ENCODE assay signal across 16 mouse cellular contexts in the genomic region with DNA sequence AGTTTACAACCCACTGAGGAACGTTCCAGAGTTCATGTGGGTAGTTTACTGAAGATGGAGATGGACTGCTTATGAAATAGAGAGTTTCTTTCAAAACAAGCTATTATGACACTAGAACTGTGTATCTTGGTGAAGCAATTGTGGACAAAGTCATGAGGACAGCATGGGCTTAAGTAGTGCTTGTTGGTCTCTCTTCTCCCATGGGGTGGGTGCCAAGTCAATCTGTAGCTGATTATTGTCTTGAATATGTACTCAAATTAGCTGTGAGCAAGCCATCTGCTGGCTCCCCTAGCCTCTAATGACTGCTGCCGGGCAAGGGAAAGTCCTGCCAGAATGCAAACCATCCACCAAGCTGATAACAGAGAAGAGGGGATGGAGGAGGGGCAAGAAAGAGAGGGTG. TPM values are rescaled to one million over a fixed set of nuclear protein-coding genes. Genes with fewer than 3 reads are reported as not detected.
A peak's percentile ranks its signal among the peaks of the same experiment; 100 is the strongest.
DNase-seq lines count a peak whose midpoint lies in the region; ATAC-seq and TF ChIP-seq lines count a peak whose summit lies in the region.
"Had no signal": no experiment of that assay in that cellular context is flagged by ENCODE, and none has a peak within 500 bp of the region (broad histone marks: within the 10 kb centered on the region; RNA-seq: fewer than 3 reads in every experiment).

No protein-coding gene starts in this region.

- no peak for ATAC-seq in forebrain, embryonic 14.5 days
- no peak for ATAC-seq in kidney, embryonic 15.5 days (replicated peaks; ENCODE audit: low FRiP score)
- ATAC-seq in stomach, postnatal 0 days (ENCODE audit: low FRiP score, low TSS enrichment): no peak

- H3K9ac ChIP-seq in forebrain, embryonic 14.5 days (ENCODE audit: low read length): no peak overlapping the region
- no peak overlapping the region for H3K9ac ChIP-seq in kidney, embryonic 15.5 days
- H3K9ac ChIP-seq in stomach, postnatal 0 days (ENCODE audit: low read length): no peak overlapping the region
- H3K9ac ChIP-seq: hindbrain, embryonic 15.5 days; limb, embryonic 15.5 days; neural tube, embryonic 15.5 days had no signal

- TF ChIP-seq POLR2A in kidney, adult 2 months (IDR thresholded peaks at IDR 0.05; ENCODE audit: low read depth, low read length): no peak
- TF ChIP-seq POLR2A in small intestine, adult 2 months (IDR thresholded peaks at IDR 0.05; ENCODE audit: low read depth, low read length): no peak

- no peaks in the 10 kb centered on the region for H3K9me3 ChIP-seq in forebrain, embryonic 14.5 days (replicated peaks; ENCODE audit: control insufficient read depth, low read length)
- H3K9me3 ChIP-seq in forebrain, embryonic 10.5 days: no peaks in the 10 kb centered on the region
- no peaks in the 10 kb centered on the region for H3K9me3 ChIP-seq in kidney, embryonic 15.5 days (replicated peaks)
- no peaks in the 10 kb centered on the region for H3K9me3 ChIP-seq in stomach, postnatal 0 days (ENCODE audit: control insufficient read depth, low read length)
- H3K9me3 ChIP-seq: hindbrain, embryonic 15.5 days; limb, embryonic 15.5 days; neural tube, embryonic 15.5 days had no signal

- TF ChIP-seq EP300 in stomach, postnatal 0 days (optimal IDR thresholded peaks at IDR 0.05): no peak

- peak; percentile 33 for DNase-seq in forebrain, embryonic 14.5 days (ENCODE audit: low spot score)
- DNase-seq in forebrain, embryonic 10.5 days (ENCODE audit: extremely low spot score, low spot score): no peak
- DNase-seq in kidney, adult 2 months: no peak
- peak; percentile 39 for DNase-seq in retina, postnatal 1 day
- no peak for DNase-seq in retina, embryonic 14.5 days (ENCODE audit: low spot score)
- DNase-seq in stomach, postnatal 0 days (ENCODE audit: low spot score): no peak
- DNase-seq: embryo, embryonic 11 days; gastrocnemius, postnatal 25 days; kidney, postnatal 14 days; right cerebral cortex, postnatal 14 days; thymus, postnatal 36 days had no signal

- H3K36me3 ChIP-seq in forebrain, embryonic 14.5 days (ENCODE audit: control insufficient read depth, insufficient read depth, low read length): peaks cover 8% of the 10 kb centered on the region; the same call in 1 of the 2 replicates
- peaks cover 6% of the 10 kb centered on the region; the same call in 1 of the 2 replicates for H3K36me3 ChIP-seq in forebrain, embryonic 10.5 days (replicated peaks)
- H3K36me3 ChIP-seq in kidney, adult 2 months (ENCODE audit: control insufficient read depth, insufficient read depth, low read length): no peaks in the 10 kb centered on the region
- H3K36me3 ChIP-seq in kidney, embryonic 15.5 days: no peaks in the 10 kb centered on the region
- no peaks in the 10 kb centered on the region for H3K36me3 ChIP-seq in small intestine, adult 2 months (ENCODE audit: control insufficient read depth, insufficient read depth, low read length)
- no peaks in the 10 kb centered on the region for H3K36me3 ChIP-seq in stomach, postnatal 0 days (ENCODE audit: control insufficient read depth, insufficient read depth, low read length)
- H3K36me3 ChIP-seq: hindbrain, embryonic 15.5 days; limb, embryonic 15.5 days; neural tube, embryonic 15.5 days had no signal

- no peak for TF ChIP-seq CTCF in kidney, adult 2 months (conservative IDR thresholded peaks at IDR 0.05; ENCODE audit: insufficient read depth, insufficient read length, low read depth, low read length)
- no peak for TF ChIP-seq CTCF in small intestine, adult 2 months (IDR thresholded peaks at IDR 0.05; ENCODE audit: extremely low read depth, insufficient read length, insufficient replicate concordance, low read depth, low read length)
- no peak for TF ChIP-seq CTCF in stomach, postnatal 0 days (IDR thresholded peaks at IDR 0.05; ENCODE audit: low read depth)

- H3K27ac ChIP-seq in forebrain, embryonic 14.5 days (ENCODE audit: low read depth, low read length): no peak overlapping the region
- H3K27ac ChIP-seq in forebrain, embryonic 10.5 days: no peak overlapping the region
- H3K27ac ChIP-seq in kidney, adult 2 months (ENCODE audit: insufficient read depth, low read depth, low read length): peak overlapping the region; percentile 27
- H3K27ac ChIP-seq in kidney, embryonic 15.5 days: no peak overlapping the region
- H3K27ac ChIP-seq in small intestine, adult 2 months (ENCODE audit: insufficient read depth, low read depth, low read length): peak overlapping the region; percentile 34; the same call in 1 of the 2 replicates
- H3K27ac ChIP-seq in stomach, postnatal 0 days (replicated peaks): no peak overlapping the region
- H3K27ac ChIP-seq: hindbrain, embryonic 15.5 days; limb, embryonic 15.5 days; neural tube, embryonic 15.5 days had no signal

- H3K4me3 ChIP-seq in forebrain, embryonic 14.5 days (ENCODE audit: low read depth, low read length): no peak overlapping the region
- H3K4me3 ChIP-seq in forebrain, embryonic 10.5 days: no peak overlapping the region
- H3K4me3 ChIP-seq in kidney, adult 2 months (ENCODE audit: insufficient read depth, low read depth, low read length): no peak overlapping the region
- no peak overlapping the region for H3K4me3 ChIP-seq in kidney, embryonic 15.5 days (replicated peaks)
- no peak overlapping the region for H3K4me3 ChIP-seq in small intestine, adult 2 months (ENCODE audit: low read depth, low read length)
- H3K4me3 ChIP-seq in stomach, postnatal 0 days (ENCODE audit: low read depth, low read length): no peak overlapping the region
- H3K4me3 ChIP-seq: hindbrain, embryonic 15.5 days; limb, embryonic 15.5 days; neural tube, embryonic 15.5 days had no signal

- H3K27me3 ChIP-seq in forebrain, embryonic 14.5 days (replicated peaks; ENCODE audit: control insufficient read depth, insufficient read depth, low read length): no peaks in the 10 kb centered on the region
- H3K27me3 ChIP-seq in forebrain, embryonic 10.5 days (ENCODE audit: poor library complexity, severe bottlenecking): no peaks in the 10 kb centered on the region
- H3K27me3 ChIP-seq in kidney, adult 2 months (replicated peaks; ENCODE audit: control insufficient read depth, insufficient read depth, low read length): no peaks in the 10 kb centered on the region
- no peaks in the 10 kb centered on the region for H3K27me3 ChIP-seq in kidney, embryonic 15.5 days
- no peaks in the 10 kb centered on the region for H3K27me3 ChIP-seq in small intestine, adult 2 months (ENCODE audit: control insufficient read depth, insufficient read depth, low read length)
- no peaks in the 10 kb centered on the region for H3K27me3 ChIP-seq in stomach, postnatal 0 days (ENCODE audit: control insufficient read depth, insufficient read depth, low read length)
- H3K27me3 ChIP-seq: hindbrain, embryonic 15.5 days; limb, embryonic 15.5 days; neural tube, embryonic 15.5 days had no signal

- H3K4me1 ChIP-seq in forebrain, embryonic 14.5 days (ENCODE audit: control insufficient read depth, insufficient read depth, low read length): no peaks in the 10 kb centered on the region
- H3K4me1 ChIP-seq in forebrain, embryonic 10.5 days: peaks cover 14% of the 10 kb centered on the region
- H3K4me1 ChIP-seq in kidney, adult 2 months (ENCODE audit: control insufficient read depth, insufficient read depth, low read length): peaks cover 46% of the 10 kb centered on the region
- peaks cover 51% of the 10 kb centered on the region for H3K4me1 ChIP-seq in kidney, embryonic 15.5 days
- no peaks in the 10 kb centered on the region for H3K4me1 ChIP-seq in small intestine, adult 2 months (ENCODE audit: control insufficient read depth, insufficient read depth, insufficient read length, low read length)
- H3K4me1 ChIP-seq in stomach, postnatal 0 days (replicated peaks; ENCODE audit: control insufficient read depth, insufficient read depth): no peaks in the 10 kb centered on the region

- no peak overlapping the region for H3K4me2 ChIP-seq in forebrain, embryonic 14.5 days (ENCODE audit: low read length)
- no peak overlapping the region for H3K4me2 ChIP-seq in kidney, embryonic 15.5 days
- no peak overlapping the region for H3K4me2 ChIP-seq in stomach, postnatal 0 days (replicated peaks; ENCODE audit: low read depth)
- H3K4me2 ChIP-seq: hindbrain, embryonic 15.5 days; limb, embryonic 15.5 days; neural tube, embryonic 15.5 days had no signal

- WGBS in forebrain, embryonic 14.5 days: 72% methylated on average over 2 of the region's 2 CpGs
- WGBS in forebrain, embryonic 10.5 days: 91% methylated on average over 2 of the region's 2 CpGs
- WGBS in kidney, adult 2 months: 60% methylated on average over 2 of the region's 2 CpGs
- WGBS in kidney, embryonic 15.5 days: 65% methylated on average over 2 of the region's 2 CpGs
- 59% methylated on average over 2 of the region's 2 CpGs for WGBS in small intestine, adult 2 months
- 46% methylated on average over 2 of the region's 2 CpGs for WGBS in stomach, postnatal 0 days

RNA-seq across cellular contexts. Expression of gene Dapk1, which starts 58.3 kb away (rescaled TPM):
- 34.1 and 43.3 TPM in 2 replicates for polyA plus RNA-seq in forebrain, embryonic 14.5 days (2014; fragmentation: Nextera tagmentation; extraction: Ambion mirVana)
- polyA plus RNA-seq in forebrain, embryonic 10.5 days (2016; fragmentation: Nextera tagmentation; extraction: Ambion mirVana): 18.0 and 18.7 TPM in 2 replicates
- polyA plus RNA-seq in kidney, adult 2 months (2012; rRNA removed): 39.5 and 50.8 TPM in 2 replicates
- polyA plus RNA-seq in kidney, embryonic 15.5 days (2015; fragmentation: Nextera tagmentation; extraction: Ambion mirVana): 21.9 and 26.0 TPM in 2 replicates
- polyA plus RNA-seq in small intestine, adult 2 months (2012; rRNA removed): 12.9 and 13.4 TPM in 2 replicates
- 4.8 and 5.4 TPM in 2 replicates for polyA plus RNA-seq in stomach, postnatal 0 days (2015; fragmentation: Nextera tagmentation; extraction: Ambion mirVana)

Comparison
In these comparisons a context has a peak if more than half of its experiments do, and no peak if none do; other contexts are left out.
1. DNase-seq: peak in forebrain, embryonic 14.5 days (single experiment) and retina, postnatal 1 day (single experiment); none in forebrain, embryonic 10.5 days (single experiment), kidney, adult 2 months (single experiment), retina, embryonic 14.5 days (single experiment) and stomach, postnatal 0 days (single experiment).
2. H3K27ac ChIP-seq: peak in kidney, adult 2 months (single experiment) and small intestine, adult 2 months (single experiment); none in forebrain, embryonic 14.5 days (single experiment), forebrain, embryonic 10.5 days (single experiment), kidney, embryonic 15.5 days (single experiment) and stomach, postnatal 0 days (single experiment).